Mouse (Mus musculus): ENCODE measurements at regions not wholly inside any gene's neighbourhood (a gene's known extent, or its start where the extent isn't known, plus 50 kb on each side); places are given as distances from the start of the nearest gene placed in this dataset.

DNA sequence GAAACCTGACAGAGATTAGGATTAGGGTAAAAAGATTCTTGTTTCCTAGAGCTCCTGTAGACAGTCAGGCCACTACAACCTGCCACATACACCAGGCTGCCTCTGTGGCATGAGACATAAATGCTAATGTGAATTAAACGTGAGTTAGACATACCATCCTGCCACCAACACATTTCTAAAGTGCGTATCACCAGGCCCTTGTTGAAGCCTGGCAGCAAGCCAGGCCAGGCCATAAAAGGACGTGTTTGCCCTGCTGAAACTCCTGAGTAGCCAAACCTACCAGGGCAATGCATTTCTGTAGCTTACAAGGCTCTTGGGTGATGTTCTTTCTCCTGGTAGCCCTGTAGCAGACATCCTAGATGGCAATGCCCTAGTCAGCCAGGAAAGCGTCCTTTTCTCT is 63.4 kb upstream of the Gm5458 start:
- DNase-seq (ENCODE audit: inconsistent age in 2 of 2, low spot score in 1 of 2) = peak in 1 of 2 experiments; percentile 30

DNA sequence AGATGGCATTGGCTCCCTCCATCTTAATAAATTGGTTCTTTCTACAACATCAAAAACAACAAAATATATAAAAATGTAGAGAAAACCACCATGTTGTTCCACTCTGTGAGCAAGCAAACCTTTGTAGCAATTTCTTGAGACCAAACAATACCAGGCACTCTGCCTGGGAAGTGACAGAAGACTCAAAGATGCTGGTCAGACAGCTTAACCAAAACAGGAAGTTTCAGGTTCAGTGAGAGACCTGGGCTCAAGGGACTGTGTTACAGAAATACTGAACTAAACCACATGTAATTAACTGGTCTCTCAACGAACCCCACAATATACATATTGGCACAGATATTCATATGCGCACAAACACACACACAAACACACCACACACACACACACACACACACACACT is 71.7 kb upstream of the Gm5458 start:
- DNase-seq (ENCODE audit: inconsistent age in 2 of 2, low spot score in 1 of 2) = no peak

DNA sequence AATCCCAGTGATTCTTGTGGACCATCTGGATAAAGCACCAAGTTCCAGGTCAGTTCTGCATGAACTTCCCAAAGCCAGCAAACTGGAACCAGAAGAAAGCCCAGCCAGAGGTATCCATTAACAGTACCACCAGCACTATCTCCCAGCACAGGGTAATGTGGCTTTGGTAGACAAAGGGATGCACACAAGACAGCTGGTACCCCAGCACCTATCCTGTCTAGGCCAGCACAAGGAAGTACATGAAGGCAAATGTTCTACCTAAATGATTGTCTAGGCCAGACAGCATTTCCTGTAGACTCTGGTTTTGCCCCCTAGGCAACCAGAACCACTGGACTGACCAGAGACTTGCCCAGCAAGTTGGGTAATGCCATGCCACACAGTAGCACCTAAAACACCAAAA is 62.6 kb upstream of the Nid2 start:
- no peak for DNase-seq (ENCODE audit: inconsistent age in 2 of 2, low spot score in 1 of 2)

DNA sequence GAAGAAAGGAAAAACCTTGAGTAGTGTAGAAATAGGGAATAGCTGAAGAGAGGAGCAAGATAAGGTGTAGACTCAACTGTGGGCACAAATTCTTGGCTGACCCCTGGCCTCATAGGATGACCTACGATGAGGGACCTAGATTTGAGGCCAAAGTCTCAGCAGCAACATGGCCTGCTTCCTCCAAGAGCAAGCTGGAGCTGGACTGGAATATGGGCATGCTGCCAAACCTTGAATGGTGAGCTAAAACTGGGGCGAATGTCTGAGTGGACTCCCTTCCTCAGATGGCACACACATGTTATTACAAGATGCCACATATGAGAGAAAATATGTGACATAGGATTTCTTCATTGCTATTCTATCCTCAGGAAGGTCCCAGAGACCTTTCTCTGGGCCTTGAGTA is 57.5 kb upstream of the Nid2 start:
- peak in 1 of 2 experiments; percentile 40 for DNase-seq (ENCODE audit: inconsistent age in 2 of 2, low spot score in 1 of 2)

DNA sequence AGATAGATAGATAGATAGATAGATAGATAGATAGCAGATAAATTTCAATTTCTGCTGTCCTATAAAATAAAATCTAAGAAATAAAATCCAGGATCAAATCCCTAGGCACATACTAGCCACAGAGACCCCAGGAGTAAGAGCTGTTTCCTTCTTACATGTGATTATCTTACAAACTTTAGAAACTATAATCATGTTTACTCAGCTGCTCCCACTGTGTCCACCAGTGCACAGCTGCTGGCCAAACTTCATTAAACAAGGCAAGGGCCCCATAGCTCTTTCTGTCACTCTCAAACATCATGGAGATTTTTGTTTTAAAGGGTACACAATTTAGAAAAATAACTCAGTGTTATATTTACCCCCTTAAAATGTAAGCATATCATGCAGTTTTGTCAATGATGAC is 56.8 kb upstream of the Nid2 start:
- no peak for DNase-seq (ENCODE audit: inconsistent age in 2 of 2, low spot score in 1 of 2)

DNA sequence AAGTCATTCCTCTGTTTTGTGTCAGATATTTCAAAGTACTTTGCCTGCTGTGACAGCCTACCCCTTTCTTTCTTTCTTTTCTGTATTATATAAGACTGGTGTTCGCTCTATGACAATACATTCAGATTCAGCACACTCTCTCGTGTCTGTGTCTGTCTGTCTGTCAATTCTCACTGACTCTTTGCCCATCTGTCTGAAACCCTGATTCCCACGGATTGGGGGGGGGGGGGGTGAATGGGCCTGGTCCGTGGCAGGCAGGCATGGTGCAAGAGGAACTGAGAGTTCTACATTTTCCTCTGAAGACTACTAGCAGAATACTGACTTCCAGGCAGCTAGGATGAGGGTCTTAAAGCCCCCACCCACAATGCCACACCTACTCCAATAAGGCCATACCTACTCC is 51.6 kb upstream of the Nid2 start:
- DNase-seq (ENCODE audit: inconsistent age in 2 of 2, low spot score in 1 of 2) = no peak

All from adrenal gland, adult (tissue).